Mouse (Mus musculus): ENCODE results near the gene Parp8.

GRCm38 (mm10) chr13:117032402-117032801 is 7.1 kb upstream of the Parp8 start:
- TF ChIP-seq HCFC1 (IDR thresholded peaks at IDR 0.05; ENCODE audit: borderline replicate concordance, insufficient read depth, low read length) (no peak), MAFK (IDR thresholded peaks at IDR 0.05; ENCODE audit: insufficient read depth, low read depth, low read length) (no peak)

Measured in ES-E14 (cell line).